Mouse (Mus musculus): ENCODE measurements around the gene Pou2f1.

GRCm38 (mm10) chr1:166007026-166007425 is 4.5 kb upstream of the Pou2f1 start:
- no peak for TF ChIP-seq POLR2A (IDR thresholded peaks at IDR 0.05; ENCODE audit: insufficient read depth, low read depth, low read length)
- no peak for TF ChIP-seq CTCF (IDR thresholded peaks at IDR 0.05)
- TF ChIP-seq EP300 (IDR thresholded peaks at IDR 0.05; ENCODE audit: insufficient read depth, low read depth, low read length): no peak
